Mouse (Mus musculus): ENCODE measurements around the gene Crlf1. TPM values are rescaled to one million over a fixed set of nuclear protein-coding genes. Genes with fewer than 3 reads are reported as not detected.

The Crlf1 gene
- polyA plus RNA-seq, 1 experiment from 2014 or later, result 3.4 TPM

GRCm38 (mm10) chr8:70552836-70553235 is 59.9 kb downstream of the Crlf1 start:
- no peak overlapping the region for H3K4me3 ChIP-seq (ENCODE audit: low read depth, low read length)
- no peak for DNase-seq (ENCODE audit: low spot score)
- H3K4me2 ChIP-seq (ENCODE audit: low read depth), result no peak overlapping the region
- 79% methylated on average over 1 of the region's 1 CpGs for WGBS
- no peaks in the 10 kb centered on the region for H3K27me3 ChIP-seq (ENCODE audit: control insufficient read depth, insufficient read depth, low read length)
- no peak overlapping the region for H3K27ac ChIP-seq (ENCODE audit: low read depth, low read length)
- ATAC-seq (ENCODE audit: insufficient read depth, low FRiP score, low TSS enrichment), result no peak
- H3K4me1 ChIP-seq (ENCODE audit: control insufficient read depth, insufficient read depth, low read length), result no peaks in the 10 kb centered on the region
- H3K9ac ChIP-seq (ENCODE audit: low read length), result no peak overlapping the region
- H3K36me3 ChIP-seq (ENCODE audit: control insufficient read depth, insufficient read depth, low read length), result no peaks in the 10 kb centered on the region
- no peaks in the 10 kb centered on the region for H3K9me3 ChIP-seq (ENCODE audit: control insufficient read depth, low read length)

Other genes with a start within 250 kb of the Crlf1 start
- gene Homer3, start 210.3 kb upstream of the Crlf1 start, polyA plus RNA-seq (2014; fragmentation: Nextera tagmentation; extraction: Ambion mirVana), result 77.7 and 80.4 TPM in 2 replicates
- 51.4 and 55.2 TPM in 2 replicates for gene Ddx49, start 190.7 kb upstream of the Crlf1 start, polyA plus RNA-seq (2014; fragmentation: Nextera tagmentation; extraction: Ambion mirVana)
- gene Cope, start 190.6 kb upstream of the Crlf1 start, polyA plus RNA-seq (2014; fragmentation: Nextera tagmentation; extraction: Ambion mirVana), result 272 and 283 TPM in 2 replicates
- 6.8 and 6.9 TPM in 2 replicates for gene Cers1, start 177.4 kb upstream of the Crlf1 start, polyA plus RNA-seq (2014; fragmentation: Nextera tagmentation; extraction: Ambion mirVana)
- 0.93 and 1.5 TPM in 2 replicates for gene Gdf1, start 163.3 kb upstream of the Crlf1 start, polyA plus RNA-seq (2014; fragmentation: Nextera tagmentation; extraction: Ambion mirVana)
- gene Upf1, start 139.9 kb upstream of the Crlf1 start, polyA plus RNA-seq (2014; fragmentation: Nextera tagmentation; extraction: Ambion mirVana), result 24.0 and 24.1 TPM in 2 replicates
- 0.16 and 0.32 TPM in 2 replicates for gene Comp, start 119.6 kb upstream of the Crlf1 start, polyA plus RNA-seq (2014; fragmentation: Nextera tagmentation; extraction: Ambion mirVana)
- 16.1 and 17.9 TPM in 2 replicates for gene Crtc1, start 53.6 kb upstream of the Crlf1 start, polyA plus RNA-seq (2014; fragmentation: Nextera tagmentation; extraction: Ambion mirVana)
- gene Klhl26, start 16.2 kb upstream of the Crlf1 start, polyA plus RNA-seq (2014; fragmentation: Nextera tagmentation; extraction: Ambion mirVana), result 14.6 and 17.0 TPM in 2 replicates
- 19.3 and 20.7 TPM in 2 replicates for gene Tmem59l, start 5.8 kb upstream of the Crlf1 start, polyA plus RNA-seq (2014; fragmentation: Nextera tagmentation; extraction: Ambion mirVana)
- 118 and 132 TPM in 2 replicates for gene Rex1bd, start 13.6 kb downstream of the Crlf1 start, polyA plus RNA-seq (2014; fragmentation: Nextera tagmentation; extraction: Ambion mirVana)
- 809 and 814 TPM in 2 replicates for gene Uba52, start 17.6 kb downstream of the Crlf1 start, polyA plus RNA-seq (2014; fragmentation: Nextera tagmentation; extraction: Ambion mirVana)
- gene Fkbp8, start 34.6 kb downstream of the Crlf1 start, polyA plus RNA-seq (2014; fragmentation: Nextera tagmentation; extraction: Ambion mirVana), result 243 and 252 TPM in 2 replicates
- 49.8 and 53.8 TPM in 2 replicates for gene Kxd1, start 34.8 kb downstream of the Crlf1 start, polyA plus RNA-seq (2014; fragmentation: Nextera tagmentation; extraction: Ambion mirVana)
- 18.8 and 22.2 TPM in 2 replicates for gene Ell, start 46.3 kb downstream of the Crlf1 start, polyA plus RNA-seq (2014; fragmentation: Nextera tagmentation; extraction: Ambion mirVana)
- gene Isyna1, start 101.2 kb downstream of the Crlf1 start, polyA plus RNA-seq (2014; fragmentation: Nextera tagmentation; extraction: Ambion mirVana), result 87.9 and 90.7 TPM in 2 replicates
- 125 and 137 TPM in 2 replicates for gene Ssbp4, start 115.7 kb downstream of the Crlf1 start, polyA plus RNA-seq (2014; fragmentation: Nextera tagmentation; extraction: Ambion mirVana)
- 0.85 and 1.2 TPM in 2 replicates for gene Lrrc25, start 123.0 kb downstream of the Crlf1 start, polyA plus RNA-seq (2014; fragmentation: Nextera tagmentation; extraction: Ambion mirVana)
- 0.28 TPM in 1 of 2 replicates, not detected in the other for gene Gdf15, start 139.3 kb downstream of the Crlf1 start, polyA plus RNA-seq (2014; fragmentation: Nextera tagmentation; extraction: Ambion mirVana)
- 246 and 268 TPM in 2 replicates for gene Pgpep1, start 167.2 kb downstream of the Crlf1 start, polyA plus RNA-seq (2014; fragmentation: Nextera tagmentation; extraction: Ambion mirVana)
- gene Lsm4, start 180.1 kb downstream of the Crlf1 start, polyA plus RNA-seq (2014; fragmentation: Nextera tagmentation; extraction: Ambion mirVana), result 298 and 301 TPM in 2 replicates
- 167 and 171 TPM in 2 replicates for gene Jund, start 205.8 kb downstream of the Crlf1 start, polyA plus RNA-seq (2014; fragmentation: Nextera tagmentation; extraction: Ambion mirVana)
- gene Iqcn, start 210.3 kb downstream of the Crlf1 start, polyA plus RNA-seq (2014; fragmentation: Nextera tagmentation; extraction: Ambion mirVana), result not detected in 2 replicates
- gene Gm3336, start 225.4 kb downstream of the Crlf1 start, polyA plus RNA-seq (2014; fragmentation: Nextera tagmentation; extraction: Ambion mirVana), result not detected in 2 replicates
- 0.42 TPM in 1 of 2 replicates, not detected in the other for gene Pde4c, start 230.6 kb downstream of the Crlf1 start, polyA plus RNA-seq (2014; fragmentation: Nextera tagmentation; extraction: Ambion mirVana)

Measured in neural tube, embryonic 11.5 days (tissue).